Mouse (Mus musculus) adrenal gland, adult 2 months (tissue): ENCODE measurements around the gene Ahctf1. TPM values are rescaled to one million over a fixed set of nuclear protein-coding genes. Genes with fewer than 3 reads are reported as not detected.
"Not testable (repeated sequence)": the region's sequence is repeated elsewhere in the genome, so short reads cannot be mapped to it uniquely, and the experiment has no call there.

Experiments
- DNase-seq: peaks from one replicate; pipeline ENCODE4 v3.0.0; 2021
- polyA plus RNA-seq: library from polyadenylated mRNA; depleted of rRNA; stranded (reverse); fragments of >200 nt; gene quantifications from 2 replicates; pipeline ENCODE4 v1.2.3, GENCODE M21; 2012
- total RNA-seq, 2 experiments: library from RNA; stranded (reverse); gene quantifications; 2 replicates each; pipeline ENCODE4 v1.2.3; 2021

The Ahctf1 gene
- total and polyA plus RNA-seq, 3 experiments = 2.2 to 35.3 (median 31.6) TPM

DNA sequence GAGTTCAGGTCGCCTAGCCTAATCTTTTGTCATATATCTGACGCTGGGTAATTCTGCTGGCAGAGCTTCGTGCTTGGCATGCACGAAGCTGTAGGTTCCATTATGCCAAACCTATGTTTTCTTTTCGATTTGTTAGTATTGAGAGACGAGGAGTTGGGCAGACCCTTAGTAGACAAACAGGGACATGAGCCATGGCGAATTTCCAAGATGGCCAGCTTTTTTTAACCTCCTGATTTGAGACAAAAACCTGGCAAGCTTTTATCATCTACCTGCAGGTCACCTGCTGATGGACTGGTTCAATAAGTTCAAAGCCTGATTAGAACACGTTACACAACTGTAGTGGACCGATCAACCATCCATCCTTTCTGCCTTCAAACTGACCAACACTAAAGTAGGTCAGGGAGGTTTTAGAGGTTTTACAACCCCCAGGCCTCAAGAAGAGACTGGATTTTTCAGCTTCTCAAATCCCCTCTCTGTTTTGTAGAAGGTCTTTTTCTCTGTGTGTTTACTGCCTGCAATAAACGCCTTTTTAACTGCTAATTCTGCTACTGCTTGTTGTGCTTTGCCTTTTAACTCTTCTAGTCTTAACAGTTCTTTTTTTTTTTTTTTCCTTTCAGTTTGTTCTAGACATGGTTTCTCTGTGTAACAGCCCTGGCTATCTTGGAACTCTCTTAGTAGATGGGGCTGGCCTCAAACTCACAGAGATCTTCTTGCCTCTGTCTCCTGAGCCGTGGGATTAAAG, 831 bp upstream of the Ahctf1 start:
- DNase-seq = no peak

DNA sequence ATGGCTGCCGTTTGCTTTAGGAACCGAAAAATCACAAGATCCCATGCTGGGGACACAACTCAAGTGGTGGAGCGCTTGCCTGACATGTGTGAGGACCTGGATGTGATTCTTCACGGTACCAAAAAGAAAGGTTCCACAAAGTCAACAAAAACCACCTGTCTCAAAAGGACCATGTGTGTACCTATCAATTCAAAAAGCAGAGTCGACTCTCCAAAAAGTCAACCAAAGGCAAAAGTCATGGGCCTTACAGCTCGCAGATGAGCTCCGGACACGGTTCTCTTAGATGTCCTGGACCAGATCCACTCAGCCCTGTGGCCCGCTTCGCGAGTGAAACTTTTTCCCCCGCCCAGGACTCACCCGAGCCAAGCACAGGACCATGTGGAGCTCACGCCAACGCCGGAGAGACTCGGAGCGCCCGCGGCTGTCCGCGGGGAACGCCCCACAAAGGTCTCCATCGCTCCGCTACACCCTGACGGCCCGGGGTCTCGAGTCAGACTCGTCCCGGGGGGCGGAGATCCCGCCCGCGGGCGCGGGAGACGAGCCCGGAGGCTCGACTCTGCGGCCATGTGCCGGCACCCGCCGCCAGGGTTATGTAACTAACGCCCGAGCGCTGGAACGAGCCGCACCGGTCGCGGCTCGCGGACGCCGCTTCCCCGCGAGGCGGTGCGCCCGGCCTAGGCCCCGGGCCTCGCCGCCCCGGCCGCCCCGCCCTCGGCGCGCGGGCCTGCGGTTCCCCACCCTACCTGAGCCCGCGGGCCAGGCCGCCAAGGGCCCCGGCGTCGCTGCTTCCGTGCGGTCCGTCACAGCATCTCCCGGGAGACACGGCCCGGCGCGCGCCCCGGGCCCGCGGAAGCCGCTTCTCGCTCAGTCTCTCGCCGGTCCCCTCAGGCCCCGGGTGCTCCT, 619 bp downstream of the Ahctf1 start, which contains the start of gene Gm10518:
Gene Gm10518, plus strand, starts transcription at position 767 of the 903 bp plus-strand sequence.
- DNase-seq = peak; percentile 83

DNA sequence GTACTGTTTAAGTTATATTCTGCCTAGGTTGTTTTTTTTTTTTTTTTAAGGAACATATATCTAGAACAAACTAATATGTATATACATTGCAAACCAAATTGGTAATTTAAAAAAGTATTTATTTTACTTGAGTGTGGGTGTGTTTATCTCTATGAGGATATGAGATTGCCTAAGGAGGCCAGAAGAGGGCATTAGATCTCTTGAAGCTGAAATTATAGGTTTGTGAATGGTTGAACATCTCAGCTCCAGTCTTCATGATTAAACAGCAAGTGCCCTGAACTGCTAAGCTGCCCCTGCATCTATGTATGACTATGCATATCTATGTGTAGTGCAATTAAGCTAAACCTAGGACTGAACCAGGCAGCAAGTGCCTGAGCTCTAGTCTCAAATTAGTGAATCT, 4.7 kb downstream of the Ahctf1 start:
- no peak for DNase-seq

DNA sequence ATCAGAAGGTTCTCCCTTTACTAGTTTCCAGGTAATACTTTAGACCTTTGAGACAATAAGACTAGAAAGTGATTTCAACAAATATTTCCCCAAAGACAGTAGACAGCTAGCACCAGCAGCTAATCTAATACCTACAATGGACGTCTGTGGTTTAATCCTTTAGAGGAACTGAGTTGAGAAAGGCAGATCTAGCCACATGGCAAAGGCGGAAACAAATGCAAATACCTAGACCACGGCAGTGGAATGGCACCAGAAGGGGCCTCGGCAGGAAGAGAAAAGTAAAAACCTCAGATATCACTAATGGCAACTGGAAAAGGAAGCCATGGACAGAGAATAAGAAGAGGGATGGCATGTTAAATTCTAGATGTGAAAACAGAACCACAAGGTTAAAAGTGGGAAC, 16.2 kb downstream of the Ahctf1 start:
- no peak for DNase-seq

DNA sequence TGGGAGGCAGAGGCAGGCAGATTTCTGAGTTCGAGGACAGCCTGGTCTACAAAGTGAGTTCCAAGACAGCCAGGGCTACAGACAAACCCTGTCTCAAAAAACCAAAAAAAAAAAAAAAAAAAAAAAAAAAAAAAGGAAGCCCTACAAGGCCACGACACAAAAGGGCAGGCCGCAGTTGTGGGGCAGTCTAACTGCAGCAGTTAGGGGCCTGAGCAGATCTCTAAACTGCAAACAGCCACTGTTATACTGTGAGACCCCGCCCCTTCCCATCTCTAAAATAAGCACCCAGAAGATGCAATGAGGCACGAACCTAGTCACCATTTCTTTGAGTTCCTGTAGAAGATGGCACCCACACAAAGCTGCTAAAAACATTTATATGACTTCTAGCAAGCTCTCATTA, 18.0 kb downstream of the Ahctf1 start:
- no peak for DNase-seq

DNA sequence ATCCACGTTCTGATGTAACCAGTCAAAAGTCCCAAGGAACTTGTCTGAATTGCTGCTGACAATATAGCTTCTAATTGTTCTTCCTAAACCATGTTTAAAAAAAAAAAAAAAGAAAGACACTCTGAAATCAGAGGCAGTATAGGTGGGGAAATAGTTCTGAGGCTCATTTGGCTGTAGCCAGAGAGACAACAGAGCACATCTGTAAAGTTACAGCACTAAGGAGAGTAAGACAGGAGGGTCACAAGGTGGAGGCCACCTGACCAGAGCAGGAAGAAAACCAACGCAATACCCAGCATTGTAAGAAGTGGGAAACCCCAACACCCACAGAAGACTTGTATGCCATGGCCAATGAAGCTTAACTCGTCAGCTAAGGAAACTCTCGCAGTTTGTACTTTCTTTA, 19.4 kb downstream of the Ahctf1 start:
- DNase-seq = no peak

DNA sequence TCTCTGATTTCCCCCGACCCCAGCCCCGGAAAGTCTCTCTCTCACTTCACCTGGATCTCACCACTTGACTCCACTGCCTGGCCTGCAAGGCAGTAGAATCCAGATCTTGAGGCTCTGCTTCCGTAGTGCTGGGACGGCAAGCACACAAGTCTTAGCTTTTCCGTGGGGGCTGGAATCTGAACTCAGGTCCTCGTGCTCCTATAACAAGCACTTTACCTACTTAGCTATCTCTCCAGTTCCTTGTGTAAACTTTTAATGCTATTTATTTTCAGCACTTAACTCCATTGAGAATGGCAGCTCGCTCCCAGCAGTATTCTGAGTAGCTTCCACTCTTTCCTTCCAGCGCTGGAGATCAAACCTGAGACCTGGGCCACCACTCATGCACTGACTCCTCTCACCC, 26.6 kb downstream of the Ahctf1 start:
- no peak for DNase-seq

DNA sequence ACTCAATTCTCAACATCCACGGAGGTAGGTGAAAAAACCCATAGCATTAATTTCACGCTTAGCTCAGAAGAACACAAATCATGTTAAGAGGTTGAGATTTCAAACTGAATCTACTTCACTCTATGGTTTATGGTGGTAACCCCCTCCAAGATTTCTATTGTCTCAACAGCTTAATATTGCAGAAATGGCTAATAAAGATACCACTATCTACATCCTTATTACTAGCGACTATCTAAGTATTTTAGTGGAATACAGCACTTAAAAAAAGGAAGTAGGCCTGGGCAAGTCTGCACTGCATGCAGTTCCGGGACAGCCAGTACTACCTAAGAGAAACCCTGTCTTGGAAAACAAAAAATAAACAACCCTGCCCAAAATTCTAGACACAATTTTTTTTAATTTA, 42.9 kb downstream of the Ahctf1 start:
- no peak for DNase-seq

DNA sequence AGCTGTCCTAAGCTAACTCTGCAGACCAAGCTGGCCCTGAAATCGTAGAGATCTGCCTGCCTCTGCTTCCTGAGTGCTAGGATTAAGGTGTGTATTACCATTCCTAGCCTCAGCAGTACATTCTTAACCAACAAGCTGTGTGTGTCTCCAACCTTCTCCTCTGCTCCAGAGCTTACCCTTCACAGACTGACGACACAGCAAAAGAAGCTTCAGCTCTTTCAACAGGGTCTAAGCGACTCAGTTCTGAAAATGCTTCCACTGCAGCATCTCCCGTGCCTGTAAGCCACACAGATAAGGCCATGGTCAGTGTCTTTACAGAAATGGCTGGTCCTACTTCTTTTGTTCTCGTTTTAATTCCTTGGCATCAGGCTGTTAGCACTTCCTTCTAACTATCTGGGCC, 43.4 kb downstream of the Ahctf1 start:
- DNase-seq = no peak

DNA sequence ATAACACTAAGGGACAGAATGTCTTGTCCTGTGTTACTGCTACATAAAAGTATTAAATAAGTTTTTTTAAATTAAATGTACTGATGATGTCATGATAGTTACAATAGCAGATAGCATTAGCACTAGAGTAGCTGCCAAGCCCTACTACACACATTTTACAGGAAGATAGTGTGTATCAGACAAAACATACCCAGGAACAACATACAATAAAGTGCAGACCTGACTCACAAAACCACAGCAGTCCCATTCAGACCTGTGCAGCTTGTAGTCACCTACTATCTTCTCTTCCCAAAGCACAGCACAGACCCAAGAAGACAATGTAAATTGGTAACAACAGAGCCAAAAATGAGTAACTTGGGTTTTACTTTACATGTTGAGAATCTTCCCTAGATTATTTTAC, 47.0 kb downstream of the Ahctf1 start:
- DNase-seq = no peak

DNA sequence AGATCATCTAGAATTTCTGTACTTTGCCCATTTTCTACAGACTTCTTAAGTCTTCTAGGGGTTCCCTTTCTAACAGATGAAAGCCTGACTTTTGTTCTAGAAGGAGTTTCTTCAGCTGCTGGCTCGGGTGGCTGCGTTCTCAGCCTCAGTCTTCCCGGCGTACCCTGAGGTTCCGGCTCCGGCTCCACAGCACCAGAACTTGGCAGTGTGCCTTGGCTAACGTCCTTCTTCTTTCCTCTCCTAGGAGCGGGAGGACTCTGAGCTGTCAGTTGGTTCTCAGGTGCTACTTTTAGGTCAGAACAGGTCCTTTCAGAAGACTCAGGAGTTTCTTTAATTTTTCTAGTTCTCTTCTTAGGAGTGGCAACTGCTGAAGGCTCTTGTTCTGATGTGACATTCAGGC, 50.5 kb downstream of the Ahctf1 start:
- peak; percentile 16 for DNase-seq

DNA sequence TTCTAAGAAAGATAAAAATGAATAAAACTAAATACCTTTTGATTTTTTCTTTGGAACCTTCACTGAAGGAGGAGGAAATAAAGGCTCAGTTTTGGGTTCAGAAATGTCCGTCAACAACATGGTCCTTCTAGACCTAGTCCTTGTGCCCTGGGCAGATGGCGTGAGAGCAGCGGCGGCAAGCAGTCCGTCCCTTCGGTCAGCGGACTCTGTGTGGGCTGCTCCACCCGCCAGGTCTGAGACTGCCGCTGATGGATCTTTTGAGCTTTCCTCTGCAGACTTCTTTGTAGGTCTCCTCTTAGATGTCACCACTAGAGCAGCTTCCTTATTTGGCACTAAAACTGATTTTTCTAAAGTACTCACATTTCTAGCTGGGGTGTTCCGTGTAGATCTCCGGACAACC, 51.2 kb downstream of the Ahctf1 start:
- DNase-seq = no peak

DNA sequence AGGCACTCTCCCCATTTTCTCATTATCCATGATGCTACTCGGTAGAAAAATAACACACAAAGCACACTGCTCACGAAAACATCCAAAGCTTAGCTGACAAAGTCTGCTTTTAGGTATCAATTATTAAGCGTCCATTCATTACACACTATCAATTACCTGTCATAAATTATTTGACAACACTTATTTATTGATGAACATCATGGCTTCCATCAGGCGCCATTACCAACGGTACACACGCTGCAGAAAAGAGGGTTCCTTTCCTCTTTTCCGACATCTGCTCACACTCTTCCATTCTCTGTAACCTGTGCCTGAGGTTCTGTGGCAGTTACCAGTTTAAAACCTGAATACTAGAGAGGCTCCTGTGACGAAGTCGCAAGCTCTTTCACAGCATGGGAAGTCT, 58.3 kb downstream of the Ahctf1 start, which contains the start of gene Kif28:
Gene Kif28, minus strand, starts transcription at position 101 of the 400 bp plus-strand sequence.
- no peak for DNase-seq

DNA sequence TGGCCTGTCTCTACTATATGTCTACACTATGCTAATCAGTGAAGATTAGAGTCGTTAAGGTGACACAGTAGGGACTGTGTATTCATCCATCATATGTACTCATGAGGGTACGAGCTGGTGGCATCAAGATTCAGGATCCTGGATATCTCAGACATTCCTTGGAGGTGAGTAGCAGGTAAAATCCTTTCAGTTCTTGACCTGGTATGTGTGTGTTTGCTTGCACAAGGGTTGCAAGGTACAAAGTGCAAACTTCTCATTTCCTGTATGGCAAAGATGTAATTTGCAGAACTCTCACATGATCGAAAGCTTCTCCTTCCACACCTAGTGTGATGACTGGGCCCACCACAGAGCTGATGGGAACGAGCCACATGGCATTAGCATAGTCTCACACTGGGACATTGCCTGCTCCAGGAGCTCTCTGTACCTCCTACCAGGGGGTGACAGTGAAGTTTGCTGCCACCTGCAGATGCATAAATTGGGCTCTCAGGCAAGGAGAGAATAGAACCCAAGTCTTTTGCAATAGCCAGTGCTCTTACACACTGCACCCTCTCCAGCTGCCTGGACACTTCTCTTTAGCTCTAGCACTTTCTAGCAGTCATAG, 59.8 kb downstream of the Ahctf1 start:
- no peak for DNase-seq

DNA sequence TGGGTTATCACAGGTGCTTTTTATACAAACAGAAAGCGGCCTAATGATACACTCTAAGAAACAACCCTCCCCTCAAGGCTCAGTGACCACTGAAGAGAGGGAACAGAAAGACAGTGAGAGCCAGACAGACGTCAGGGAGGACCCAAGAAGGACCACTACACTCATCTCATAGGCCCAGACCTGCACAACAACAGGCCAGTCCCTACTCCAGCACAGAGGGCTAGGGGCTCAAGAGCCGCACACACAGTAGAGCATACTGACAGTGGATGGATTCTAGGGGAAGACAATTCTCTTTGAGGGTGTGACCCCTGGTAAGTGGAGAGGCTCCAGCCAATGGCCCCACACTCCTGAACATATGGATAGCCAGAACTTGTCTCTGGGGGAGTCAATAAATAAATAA, 67.0 kb downstream of the Ahctf1 start:
- no peak for DNase-seq

DNA sequence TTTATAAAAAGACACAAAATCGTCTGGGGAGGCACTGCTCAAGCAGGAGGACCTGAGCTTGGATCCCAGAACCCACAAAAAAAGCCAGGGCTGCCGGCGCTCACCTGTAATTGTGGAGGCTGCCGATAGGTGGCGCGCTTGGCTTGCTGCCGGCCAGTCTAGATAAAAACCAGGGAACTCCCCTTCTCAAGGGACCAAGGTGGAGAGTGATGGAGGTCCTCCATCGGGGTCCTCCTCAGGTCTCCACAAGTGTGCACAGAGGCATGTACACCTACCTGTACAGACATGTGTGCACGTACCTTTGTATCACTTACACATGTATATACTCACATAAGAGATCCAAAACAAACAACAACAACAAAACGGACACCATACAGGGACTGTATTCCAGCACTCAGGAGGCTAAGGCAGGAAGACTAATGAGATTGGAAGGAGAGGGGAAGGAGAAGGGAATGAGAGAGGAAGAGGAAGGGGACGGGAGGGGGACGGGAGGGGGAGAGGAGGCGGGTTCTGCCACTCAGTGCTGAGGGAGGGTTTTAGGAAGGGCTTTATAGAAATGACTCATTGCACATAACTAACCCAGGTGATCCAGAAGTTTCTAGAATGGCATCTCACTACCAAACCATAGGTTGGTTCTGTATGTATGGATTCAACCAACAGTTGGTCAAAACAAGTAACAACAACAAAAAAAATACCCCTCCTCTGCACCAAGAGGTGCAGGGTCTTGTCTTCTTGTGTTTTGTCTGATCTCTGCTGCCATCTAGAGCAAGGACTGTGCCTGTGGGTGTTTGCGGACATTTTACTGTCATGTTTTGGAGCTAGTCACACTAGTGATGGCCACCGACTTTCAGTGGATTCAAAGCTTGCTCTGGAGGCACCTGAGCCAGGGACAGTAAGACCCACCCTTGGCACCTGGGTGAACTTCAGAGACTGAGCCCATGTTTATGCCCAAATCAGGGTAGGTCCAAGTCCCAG, 68.7 kb downstream of the Ahctf1 start:
- peak; percentile 70 for DNase-seq

DNA sequence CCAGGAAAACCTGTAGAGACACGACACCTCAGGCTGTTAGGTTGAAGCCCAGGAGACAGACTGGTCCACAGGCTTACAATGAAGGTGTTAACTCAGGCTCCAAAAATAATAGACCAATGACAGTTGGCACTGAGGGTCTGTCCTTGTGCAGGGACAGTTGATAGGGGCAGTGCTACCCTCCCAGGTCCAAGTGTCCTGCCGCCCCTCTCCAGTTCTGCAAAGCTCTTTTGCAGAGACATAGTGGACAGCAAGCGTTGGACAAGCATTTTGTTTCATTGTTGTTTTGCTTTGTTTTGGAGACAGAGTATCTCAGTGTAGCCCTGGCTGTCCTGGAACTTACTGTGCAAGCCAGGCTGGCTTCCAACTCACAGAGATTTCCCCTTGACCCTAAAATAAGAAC, 72.1 kb downstream of the Ahctf1 start:
- DNase-seq = no peak

DNA sequence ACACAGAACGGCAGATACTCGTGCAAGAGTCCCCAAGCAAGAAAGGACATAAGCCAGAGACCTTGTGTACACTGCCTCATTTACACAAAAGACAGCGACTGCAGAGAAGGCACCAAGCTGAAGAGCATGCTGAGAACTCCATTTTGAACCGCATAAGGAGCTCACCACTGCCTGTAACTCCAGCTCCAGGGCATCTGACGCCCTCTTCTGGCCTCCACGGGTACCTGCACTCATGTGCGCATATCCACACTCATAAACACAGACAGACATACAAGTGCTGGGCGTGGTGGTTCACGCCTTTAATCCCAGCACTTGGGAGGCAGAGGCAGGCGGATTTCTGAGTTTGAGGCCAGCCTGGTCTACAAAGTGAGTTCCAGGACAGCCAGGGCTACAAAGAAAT, 74.8 kb downstream of the Ahctf1 start:
- DNase-seq = no peak

DNA sequence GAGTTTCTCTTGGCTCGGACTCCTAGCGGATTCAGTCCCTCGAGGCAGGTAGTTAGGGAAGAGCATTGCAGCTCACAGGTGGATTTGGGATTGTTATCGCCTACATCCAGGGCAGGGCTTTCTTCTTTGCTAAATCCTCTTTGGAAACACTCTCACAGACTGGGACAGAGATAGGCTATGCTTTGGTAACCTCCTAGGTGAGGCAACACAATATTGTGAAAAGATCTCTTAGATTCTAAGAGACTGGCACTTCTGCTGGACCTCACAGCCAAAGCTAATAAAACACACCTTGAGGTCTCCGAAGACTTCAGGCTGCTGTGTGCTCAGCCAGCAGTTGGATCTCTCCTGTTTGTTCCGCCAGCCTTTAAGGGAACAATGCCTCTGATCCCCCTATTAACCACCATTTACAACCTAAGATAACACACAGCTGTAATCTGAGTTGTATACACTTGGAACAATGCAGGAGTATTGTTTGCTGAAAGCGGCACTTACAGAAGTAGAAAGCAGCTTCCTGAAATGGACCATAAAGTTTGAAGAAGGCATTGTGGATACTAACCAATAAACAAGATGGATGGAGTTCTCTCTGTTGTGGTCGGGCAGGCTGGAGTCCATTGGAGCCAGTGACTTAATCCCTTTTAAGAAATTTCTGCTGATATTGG, 80.5 kb downstream of the Ahctf1 start:
- no peak for DNase-seq

DNA sequence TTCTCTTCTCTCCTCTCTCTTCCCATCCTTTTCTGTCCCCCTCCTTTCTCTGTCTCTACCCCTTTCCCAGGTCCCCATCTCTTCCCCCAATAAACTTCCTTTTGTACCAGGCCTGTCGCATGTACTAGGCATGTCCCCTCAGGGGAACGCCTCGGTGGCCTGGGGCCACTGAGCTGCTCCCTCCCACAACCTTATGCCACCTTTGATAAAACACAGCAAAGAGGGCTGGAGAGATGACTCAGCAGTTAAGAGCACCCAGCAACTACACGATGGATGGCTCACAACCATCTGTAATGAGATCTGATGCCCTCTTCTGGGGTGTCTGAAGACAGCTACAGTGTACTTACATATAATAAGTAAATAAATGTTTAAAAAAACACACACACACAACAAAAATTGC, 87.7 kb downstream of the Ahctf1 start:
- DNase-seq = no peak

DNA sequence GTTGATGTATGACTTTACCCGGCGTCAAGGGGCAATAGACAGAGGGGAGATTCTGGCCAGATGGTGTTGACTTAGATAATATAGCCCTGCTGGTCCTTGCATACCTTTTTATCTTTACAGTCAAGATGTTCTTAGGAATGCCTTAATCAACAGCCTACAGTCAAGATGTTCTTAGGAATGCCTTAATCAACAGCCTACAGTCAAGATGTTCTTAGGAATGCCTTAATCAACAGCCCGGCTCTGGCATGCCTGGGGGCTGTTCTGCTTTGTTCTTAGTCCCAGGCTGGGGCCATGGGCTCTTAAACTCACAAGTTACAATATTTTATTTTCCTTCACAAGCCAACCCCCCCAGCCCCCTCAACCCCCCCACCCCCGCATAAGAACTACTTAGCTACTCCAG, 88.2 kb downstream of the Ahctf1 start:
- not testable (repeated sequence) for DNase-seq
